Mouse (Mus musculus) lung, embryonic 14.5 days (tissue): ENCODE data around the gene 4931428F04Rik. TPM values are rescaled to one million over a fixed set of nuclear protein-coding genes. Genes with fewer than 3 reads are reported as not detected.

ENCODE experiments used
- ATAC-seq: fragments of 200-750 bp; cut with Nextera tagmentation; 2 replicates; pipeline ENCODE4 v1.8.0; 2017; ENCODE audit warnings: mild to moderate bottlenecking, moderate TSS enrichment, moderate library complexity; ENCODE audit not compliant: insufficient read depth
- DNase-seq: peaks from one replicate; pipeline ENCODE4 v3.0.0-alpha.2; 2015
- H3K27ac ChIP-seq: fragments of 300-500 bp; sonication (generic); 2 replicates; pipeline ENCODE4 v1.5.1; 2014; ENCODE audit warnings: low read depth, mild to moderate bottlenecking, moderate library complexity
- H3K27me3 ChIP-seq: fragments of 300-500 bp; sonication (generic); 2 replicates; pipeline ENCODE4 v1.6.1; 2014; ENCODE audit warnings: low read length, control low read depth; ENCODE audit not compliant: insufficient read depth
- H3K36me3 ChIP-seq: fragments of 300-500 bp; sonication (generic); 2 replicates; pipeline ENCODE4 v1.6.1; 2014; ENCODE audit warnings: control low read depth; ENCODE audit not compliant: insufficient read depth
- H3K4me1 ChIP-seq: fragments of 300-500 bp; sonication (generic); 2 replicates; pipeline ENCODE4 v1.6.1; 2014; ENCODE audit warnings: antibody characterized with exemption, control low read depth; ENCODE audit not compliant: insufficient read depth
- H3K4me2 ChIP-seq: fragments of 300-500 bp; sonication (generic); 2 replicates; pipeline ENCODE4 v1.6.1; 2014; ENCODE audit warnings: mild to moderate bottlenecking
- H3K4me3 ChIP-seq: fragments of 300-500 bp; sonication (generic); 2 replicates; pipeline ENCODE4 v1.5.1; 2014; ENCODE audit warnings: low read depth, low read length
- H3K9ac ChIP-seq: fragments of 300-500 bp; sonication (generic); 2 replicates; pipeline ENCODE4 v1.6.1; 2014
- H3K9me3 ChIP-seq: fragments of 300-500 bp; sonication (generic); 2 replicates; pipeline ENCODE4 v1.6.1; 2016; ENCODE audit warnings: low read depth, low read length, control low read depth
- CTCF ChIP-seq: IDR thresholded peaks from 2 replicates; pipeline ENCODE4 v1.5.1; 2016; ENCODE audit warnings: antibody characterized with exemption, low read depth
- WGBS: fragments of 180-500 bp; shearing (Covaris S2); extraction: QIAGEN DNeasy Blood & Tissue Kit; methylation state at CpG from one replicate; pipeline ENCODE4 v1.1.7; 2014; 5-methylcytosine and 5-hydroxymethylcytosine counted together
- polyA plus RNA-seq: library from polyadenylated mRNA; unstranded; fragments of >200 nt; fragmentation: Nextera tagmentation; extraction: Ambion mirVana; gene quantifications from 2 replicates; pipeline ENCODE4 v1.2.1, GENCODE M21; 2014

4931428F04Rik gene
- polyA plus RNA-seq, 1 experiment from 2014 or later: 9.0 TPM

DNA sequence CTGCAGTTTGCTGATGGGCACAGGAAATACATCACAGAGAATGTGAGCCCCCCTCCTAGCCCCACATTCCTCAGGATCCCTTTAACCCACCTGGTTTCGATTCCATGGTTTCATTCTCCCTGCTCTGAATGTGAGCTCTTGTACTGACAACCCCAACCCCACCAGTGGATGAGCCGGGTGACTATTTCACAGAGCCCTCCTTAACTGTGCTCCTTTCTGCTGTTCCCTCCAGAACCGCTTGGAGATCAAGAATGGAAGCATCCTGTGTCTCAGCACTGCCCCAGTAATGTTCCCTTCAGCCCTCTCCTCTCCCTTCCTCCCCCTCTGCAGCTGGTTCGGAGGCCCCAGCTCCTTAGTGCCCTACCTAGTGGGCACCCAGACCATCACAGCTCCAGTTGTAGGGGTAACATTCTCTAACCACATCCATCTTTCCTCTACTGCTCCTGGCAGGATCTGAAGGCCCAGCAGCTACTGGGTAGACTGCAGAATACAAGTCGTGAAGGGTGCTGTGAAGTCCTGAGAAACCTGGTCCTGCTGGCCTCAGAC lies 16.6 kb upstream of the 4931428F04Rik start:
- no peaks in the 10 kb centered on the region for H3K27me3 ChIP-seq
- H3K36me3 ChIP-seq: peaks cover 73% of the 10 kb centered on the region
- peak overlapping the region; percentile 63 for H3K4me2 ChIP-seq
- peak overlapping the region; percentile 37 for H3K4me3 ChIP-seq
- H3K27ac ChIP-seq: peak overlapping the region; percentile 81; the same call in 1 of the 2 replicates
- no peak for DNase-seq
- no peaks in the 10 kb centered on the region for H3K9me3 ChIP-seq
- peak; percentile 33 for ATAC-seq
- H3K9ac ChIP-seq: peak overlapping the region; percentile 48
- peaks cover 21% of the 10 kb centered on the region for H3K4me1 ChIP-seq
- TF ChIP-seq CTCF: 0 out of 2 replicates have a peak, but pooled peaks have one; percentile 9
- WGBS: 30% methylated on average over 5 of the region's 5 CpGs

DNA sequence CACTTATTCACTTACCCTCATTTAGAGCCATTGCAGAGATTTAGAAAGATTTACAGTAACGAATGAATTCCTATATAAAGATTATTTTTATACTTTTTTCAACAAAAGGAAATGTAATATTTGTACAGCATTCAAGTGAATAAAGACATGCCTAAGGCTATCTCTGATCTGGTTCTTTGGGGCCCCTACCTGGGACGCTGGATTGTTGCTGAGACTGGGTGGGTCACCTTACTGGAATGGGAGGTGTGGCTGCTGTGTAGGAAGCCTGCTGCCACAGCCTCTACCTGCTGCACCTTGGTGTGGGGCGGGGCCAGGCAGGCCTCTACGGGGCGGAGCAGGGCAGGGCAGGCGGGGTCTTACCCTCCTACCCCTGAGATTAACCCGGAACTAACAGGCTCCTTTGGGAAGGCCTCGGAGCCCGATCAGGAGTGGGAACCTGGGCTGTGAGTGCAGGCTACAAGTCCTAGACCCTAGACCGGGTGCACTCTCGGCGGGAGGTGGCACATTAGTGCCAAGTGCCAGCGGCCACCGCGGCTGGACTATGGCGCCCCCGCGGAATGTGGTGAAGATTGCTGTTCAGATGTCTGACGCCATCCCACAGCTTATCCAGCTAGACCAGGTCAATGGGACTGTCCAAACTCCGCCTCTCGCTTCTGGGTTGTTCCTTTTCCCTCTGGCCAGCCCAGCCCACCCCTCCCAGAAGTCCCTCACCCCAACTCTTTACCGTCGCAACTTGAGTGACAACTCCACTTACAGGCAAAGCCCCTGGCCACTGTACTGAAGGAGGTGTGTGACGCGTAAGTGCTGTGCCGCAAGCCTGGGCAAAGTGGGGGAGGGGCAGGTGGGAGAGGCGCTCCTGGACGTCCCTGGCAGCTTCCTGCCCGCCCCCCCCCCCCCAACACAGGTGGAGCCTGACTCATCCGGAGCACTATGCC lies 15.8 kb upstream of the 4931428F04Rik start, which contains the start of gene Elmo3:
Elmo3 (plus strand) TSS at position 391 of the 935 bp plus-strand sequence.
- WGBS: 5% methylated on average over 30 of the region's 30 CpGs
- Histone ChIP-seq H3K9ac (peak within 1 kb of the TSS; percentile 48), H3K9me3 (no peaks in the 10 kb centered on the region), H3K27ac (peak within 1 kb of the TSS; percentile 81), H3K4me1 (peaks cover 21% of the 10 kb centered on the region), H3K4me2 (peak within 1 kb of the TSS; percentile 63), H3K36me3 (peaks cover 79% of the 10 kb centered on the region), H3K4me3 (peak within 1 kb of the TSS; percentile 37), H3K27me3 (no peaks in the 10 kb centered on the region)
- ATAC-seq: peak; percentile 84
- peak; percentile 71 for DNase-seq
- peak; percentile 26; the same call in 1 of the 2 replicates for TF ChIP-seq CTCF

DNA sequence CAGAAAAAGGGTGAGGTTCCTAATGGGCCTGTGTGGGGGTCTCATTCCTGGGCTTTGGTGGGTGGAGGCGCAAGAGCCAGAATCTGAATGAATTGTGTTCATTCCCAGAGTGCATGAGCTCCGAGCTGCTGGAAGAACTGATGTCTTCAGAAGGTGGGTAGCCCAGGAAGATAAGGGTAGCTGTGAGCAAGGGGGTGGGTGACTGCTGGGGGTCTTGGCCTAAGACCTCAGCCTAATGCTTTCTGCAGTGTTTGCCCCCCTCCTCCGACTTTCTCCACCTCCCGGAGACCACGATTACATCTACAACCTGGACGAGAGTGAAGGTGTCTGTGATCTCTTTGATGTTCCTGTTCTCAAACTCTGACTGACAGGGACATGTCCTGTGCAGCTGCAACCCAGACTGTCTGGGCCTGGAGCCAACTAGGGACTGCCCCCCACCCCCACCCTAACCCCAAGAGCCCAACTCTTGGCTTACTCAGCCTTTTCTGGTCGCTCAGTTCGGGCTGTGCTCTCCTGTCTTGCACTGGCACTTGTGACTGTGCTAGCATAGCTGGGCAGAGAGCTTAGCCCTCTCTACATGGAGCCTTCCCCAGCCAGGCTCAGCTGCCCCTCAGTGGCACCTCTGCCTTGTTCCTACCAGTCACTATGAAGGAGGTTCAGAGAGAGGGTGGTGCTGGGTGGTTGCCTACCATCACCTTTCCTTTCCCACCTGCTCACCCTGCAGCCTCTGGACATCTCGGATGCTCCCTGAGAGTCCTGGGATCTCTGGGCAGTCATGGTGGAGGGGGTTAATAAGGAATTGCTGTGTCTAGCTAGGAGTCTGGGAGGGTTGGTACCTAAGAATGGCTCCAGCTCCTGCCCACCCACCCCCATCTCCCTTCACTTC lies 14.9 kb upstream of the 4931428F04Rik start:
- no peaks in the 10 kb centered on the region for H3K9me3 ChIP-seq
- ATAC-seq: peak; percentile 16
- 44% methylated on average over 9 of the region's 9 CpGs for WGBS
- H3K27me3 ChIP-seq: no peaks in the 10 kb centered on the region
- peak overlapping the region; percentile 63; the same call in 1 of the 2 replicates for H3K4me2 ChIP-seq
- no peak overlapping the region for H3K9ac ChIP-seq
- no peak for TF ChIP-seq CTCF
- peak overlapping the region; percentile 81; the same call in 1 of the 2 replicates for H3K27ac ChIP-seq
- peaks cover 81% of the 10 kb centered on the region for H3K36me3 ChIP-seq
- 0 out of 2 replicates have a peak overlapping the region, but pooled peaks have one; percentile 37 for H3K4me3 ChIP-seq
- peak; percentile 64 for DNase-seq
- peaks cover 21% of the 10 kb centered on the region for H3K4me1 ChIP-seq

DNA sequence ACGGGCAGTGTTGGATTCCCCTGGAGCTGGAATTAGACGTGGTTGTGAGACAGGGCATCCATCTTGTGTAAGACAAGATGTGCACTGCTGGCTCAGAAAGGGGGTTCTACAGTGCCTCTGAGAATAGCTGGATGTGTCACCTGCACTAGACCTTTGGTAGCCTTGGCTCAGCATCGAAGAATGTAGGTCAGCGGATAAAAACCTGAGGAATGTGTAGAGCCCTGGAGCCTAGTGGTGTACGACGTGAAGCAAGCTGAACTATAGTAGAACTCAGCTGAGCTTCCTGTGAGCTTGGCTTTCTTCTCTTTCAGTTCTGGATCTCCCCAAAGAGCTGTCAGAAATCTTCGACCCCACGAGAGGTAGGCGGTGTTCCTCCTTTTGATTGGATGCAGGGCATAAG lies 14.2 kb upstream of the 4931428F04Rik start:
- Histone ChIP-seq H3K9ac (no peak overlapping the region), H3K9me3 (no peaks in the 10 kb centered on the region), H3K27me3 (no peaks in the 10 kb centered on the region), H3K4me3 (no peak overlapping the region), H3K27ac (no peak overlapping the region; the same call in 1 of the 2 replicates), H3K4me1 (peaks cover 21% of the 10 kb centered on the region), H3K4me2 (no peak overlapping the region), H3K36me3 (peaks cover 78% of the 10 kb centered on the region)
- WGBS: 63% methylated on average over 9 of the region's 9 CpGs
- no peak for TF ChIP-seq CTCF
- DNase-seq: no peak
- no peak for ATAC-seq

DNA sequence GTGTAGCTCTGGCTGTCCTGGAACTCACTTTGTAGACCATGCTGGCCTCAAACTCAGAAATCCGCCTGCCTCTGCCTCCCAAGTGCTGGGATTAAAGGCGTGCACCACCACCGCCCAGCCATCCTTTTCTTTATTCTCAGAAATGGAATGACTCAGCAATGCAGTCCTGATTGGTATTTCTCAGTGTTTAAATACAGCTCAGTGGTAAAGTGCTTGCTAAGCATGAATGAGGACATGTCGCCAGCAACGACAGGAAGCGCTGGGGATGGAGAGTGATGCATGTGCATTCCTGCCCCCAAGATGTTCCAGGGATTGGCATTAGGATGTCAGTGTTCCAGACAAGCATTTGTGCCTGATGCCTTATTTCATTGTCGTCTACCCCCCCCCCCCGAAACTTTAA lies 13.7 kb upstream of the 4931428F04Rik start:
- Histone ChIP-seq H3K4me1 (peaks cover 24% of the 10 kb centered on the region), H3K9ac (no peak overlapping the region), H3K4me2 (no peak overlapping the region), H3K27ac (no peak overlapping the region), H3K27me3 (no peaks in the 10 kb centered on the region), H3K4me3 (no peak overlapping the region), H3K36me3 (peaks cover 78% of the 10 kb centered on the region), H3K9me3 (no peaks in the 10 kb centered on the region)
- no peak for ATAC-seq
- no peak for DNase-seq
- TF ChIP-seq CTCF: no peak
- WGBS: 77% methylated on average over 8 of the region's 8 CpGs

DNA sequence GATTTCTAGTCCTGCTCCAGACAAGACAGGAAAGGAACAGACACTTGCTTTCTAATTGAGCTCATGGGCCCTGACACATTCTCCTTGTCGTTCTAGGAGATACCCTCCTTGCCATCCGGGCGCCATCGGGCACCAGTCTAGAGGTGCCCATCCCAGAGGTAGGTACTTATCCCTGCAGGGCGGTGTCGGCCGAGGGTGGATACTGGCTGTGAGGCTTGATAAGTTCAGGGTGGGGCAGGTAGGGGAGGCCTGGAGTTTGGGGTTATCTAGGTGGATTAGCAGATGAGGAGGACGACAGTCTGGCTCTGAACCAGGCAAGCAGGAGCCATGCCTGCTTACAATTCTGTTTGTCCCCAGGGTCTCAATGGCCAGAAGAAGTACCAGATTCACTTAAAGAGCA lies 10.3 kb upstream of the 4931428F04Rik start:
- 95% methylated on average over 8 of the region's 8 CpGs for WGBS
- no peak for TF ChIP-seq CTCF
- H3K4me1 ChIP-seq: peaks cover 14% of the 10 kb centered on the region; the same call in 1 of the 2 replicates
- H3K9ac ChIP-seq: no peak overlapping the region
- H3K27me3 ChIP-seq: no peaks in the 10 kb centered on the region
- H3K36me3 ChIP-seq: peaks cover 64% of the 10 kb centered on the region
- no peak overlapping the region for H3K4me3 ChIP-seq
- peak overlapping the region; percentile 95; the same call in 1 of the 2 replicates for H3K4me2 ChIP-seq
- ATAC-seq: no peak
- DNase-seq: no peak
- H3K27ac ChIP-seq: no peak overlapping the region
- no peaks in the 10 kb centered on the region for H3K9me3 ChIP-seq
